In the genomic region with DNA sequence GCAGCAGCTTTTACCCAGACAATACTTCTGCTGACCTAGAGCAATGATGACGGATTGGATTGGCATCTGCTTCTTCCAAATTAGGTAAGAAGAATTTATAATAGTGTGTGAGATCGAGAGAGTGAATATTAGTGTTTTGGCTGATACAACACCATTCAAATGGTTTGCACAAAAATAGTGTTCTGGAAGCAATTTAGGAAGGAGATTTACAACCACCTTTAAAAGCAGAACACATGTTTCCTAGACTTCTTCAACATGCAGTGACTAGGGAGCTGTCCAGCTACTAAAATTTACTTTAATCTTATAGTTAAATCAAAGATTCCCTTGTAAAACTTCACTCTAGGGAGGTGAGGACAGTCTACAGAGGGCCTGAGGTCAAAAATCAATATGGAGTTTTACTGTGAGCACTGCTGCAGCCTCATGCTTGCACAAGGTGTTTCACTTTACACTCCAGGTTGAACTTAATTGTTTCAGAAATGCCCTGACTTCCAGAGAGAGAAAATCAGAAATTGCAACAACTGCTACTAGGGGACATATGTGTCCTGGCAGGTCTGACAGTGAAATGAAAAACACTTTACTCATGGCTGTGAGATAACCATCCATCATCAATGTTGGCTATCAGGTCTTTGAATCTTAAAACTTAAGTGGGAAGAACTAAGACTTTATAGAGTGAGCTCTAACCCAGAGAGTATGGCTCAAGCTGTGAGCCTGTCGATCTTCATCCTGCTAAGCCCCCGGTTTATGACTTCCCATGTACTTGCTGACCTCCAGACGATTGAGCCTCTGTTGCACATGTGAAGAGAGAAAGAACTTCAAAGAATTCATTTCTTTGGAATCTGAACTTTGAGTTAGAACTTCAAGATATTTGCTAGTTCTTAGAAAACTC, we compare ENCODE assay signal across 17 mouse cellular contexts.
"Had no signal": no experiment of that assay in that cellular context is flagged by ENCODE, and none has a peak within 500 bp of the region (broad histone marks: within the 10 kb centered on the region; RNA-seq: fewer than 3 reads in every experiment).

No protein-coding gene starts in this region.

- H3K4me1 ChIP-seq: kidney, embryonic 15.5 days; liver, embryonic 15.5 days; midbrain, embryonic 15.5 days; neural tube, embryonic 12.5 days had no signal

- H3K9me3 ChIP-seq: kidney, embryonic 15.5 days; liver, embryonic 15.5 days; midbrain, embryonic 15.5 days; neural tube, embryonic 12.5 days had no signal

- ATAC-seq: intestine, embryonic 16.5 days; midbrain, embryonic 15.5 days had no signal

- H3K4me3 ChIP-seq: kidney, embryonic 15.5 days; liver, embryonic 15.5 days; midbrain, embryonic 15.5 days; neural tube, embryonic 12.5 days had no signal

- DNase-seq: kidney, adult 2 months; kidney, postnatal 36 days; left cerebral cortex, postnatal 4 days; lung, adult 2 months; lung, postnatal 10 days; lung, postnatal 4 days; retina, postnatal 1 day; right cerebral cortex, postnatal 25 days; thymus, adult 18-20 months; thymus, postnatal 14 days had no signal

- H3K9ac ChIP-seq: kidney, embryonic 15.5 days; liver, embryonic 15.5 days; midbrain, embryonic 15.5 days; neural tube, embryonic 12.5 days had no signal

- H3K27ac ChIP-seq: kidney, embryonic 15.5 days; liver, embryonic 15.5 days; midbrain, embryonic 15.5 days; neural tube, embryonic 12.5 days had no signal

- H3K4me2 ChIP-seq: kidney, embryonic 15.5 days; liver, embryonic 11.5 days; liver, embryonic 15.5 days; midbrain, embryonic 11.5 days; midbrain, embryonic 15.5 days; neural tube, embryonic 12.5 days had no signal

- H3K27me3 ChIP-seq: kidney, embryonic 15.5 days; liver, embryonic 15.5 days; midbrain, embryonic 15.5 days; neural tube, embryonic 12.5 days had no signal

- H3K36me3 ChIP-seq: kidney, embryonic 15.5 days; liver, embryonic 15.5 days; midbrain, embryonic 15.5 days; neural tube, embryonic 12.5 days had no signal
